Mouse (Mus musculus) urinary bladder, adult 2 months (tissue): ENCODE data around the gene Dnajc30. TPM values are rescaled to one million over a fixed set of nuclear protein-coding genes. Genes with fewer than 3 reads are reported as not detected.
A peak's percentile ranks its signal among the peaks of the same experiment; 100 is the strongest.
"Not testable (repeated sequence)": the region's sequence is repeated elsewhere in the genome, so short reads cannot be mapped to it uniquely, and the experiment has no call there.

Source experiments
- DNase-seq: peaks from one replicate; pipeline ENCODE4 v3.0.0; 2022; ENCODE audit warnings: low spot score
- polyA plus RNA-seq: library from polyadenylated mRNA; depleted of rRNA; stranded (reverse); fragments of >200 nt; gene quantifications from 2 replicates; pipeline ENCODE4 v1.2.3, GENCODE M21; 2012

Gene Dnajc30
- polyA plus RNA-seq, 1 experiment, result 25.3 TPM

DNA sequence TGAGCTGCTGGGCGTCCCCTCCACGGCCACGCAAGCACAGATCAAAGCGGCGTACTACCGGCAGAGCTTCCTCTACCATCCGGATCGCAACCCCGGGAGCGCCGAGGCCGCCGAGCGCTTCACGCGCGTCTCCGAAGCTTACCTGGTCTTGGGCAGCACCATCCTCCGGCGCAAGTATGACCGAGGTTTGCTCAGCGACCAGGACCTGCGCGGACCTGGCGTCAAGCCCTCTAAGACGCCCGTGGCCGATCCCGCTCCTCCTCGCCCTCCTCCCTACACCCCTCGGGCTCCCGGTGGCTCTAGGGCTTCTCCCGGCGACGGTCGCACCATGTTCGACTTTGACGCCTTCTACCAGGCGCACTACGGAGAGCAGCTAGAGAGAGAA lies 372 bp downstream of the Dnajc30 start:
- no peak for DNase-seq

GRCm38 (mm10) chr5:135064909-135065446 lies 976 bp downstream of the Dnajc30 start, which contains the start of gene Bud23:
TSS of gene Bud23 (minus strand) at chr5:135064959.
- not testable (repeated sequence) for DNase-seq

DNA sequence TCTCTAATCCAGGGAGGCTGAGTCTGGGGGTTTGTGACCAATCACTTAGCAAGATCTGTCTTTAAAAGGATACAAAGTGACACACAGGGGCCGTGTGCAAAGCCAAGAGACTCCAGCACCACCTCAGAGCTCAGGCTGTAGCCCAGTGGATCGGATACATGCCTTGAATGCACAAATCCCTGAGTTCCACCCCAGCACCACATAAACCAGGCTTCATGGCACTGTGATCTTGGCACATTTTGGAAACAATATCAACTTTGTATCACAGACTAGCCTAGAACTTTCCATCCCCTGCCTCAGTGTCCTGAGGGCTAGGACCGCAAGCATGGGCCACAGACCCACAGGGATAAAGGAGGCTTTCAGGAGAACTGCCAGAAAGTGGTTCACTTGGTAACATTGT lies 2.0 kb downstream of the Dnajc30 start:
- DNase-seq, result no peak

- DNase-seq, result no peak
Observed at GRCm38 (mm10) chr5:135070448-135070847, 6.4 kb downstream of the Dnajc30 start.

DNA sequence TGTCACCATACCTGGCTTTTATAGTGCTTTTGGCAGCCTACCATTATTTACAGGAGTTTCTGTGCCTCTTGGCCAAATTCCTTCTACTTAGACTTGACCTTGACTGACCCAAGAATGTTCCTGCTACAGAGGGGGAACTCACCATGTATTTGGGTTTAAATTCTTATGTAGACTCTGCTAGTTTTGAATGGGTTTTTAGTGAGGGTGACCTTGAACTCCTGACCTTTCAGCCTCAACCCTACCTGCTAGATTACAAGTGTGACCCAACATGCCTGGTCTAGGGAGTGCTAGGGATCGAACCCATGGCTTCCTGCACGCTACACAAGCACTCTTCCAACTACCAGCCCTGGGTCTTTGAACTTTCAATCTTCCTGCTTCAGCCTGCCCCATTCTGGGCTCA lies 8.1 kb downstream of the Dnajc30 start:
- DNase-seq, result no peak

DNA sequence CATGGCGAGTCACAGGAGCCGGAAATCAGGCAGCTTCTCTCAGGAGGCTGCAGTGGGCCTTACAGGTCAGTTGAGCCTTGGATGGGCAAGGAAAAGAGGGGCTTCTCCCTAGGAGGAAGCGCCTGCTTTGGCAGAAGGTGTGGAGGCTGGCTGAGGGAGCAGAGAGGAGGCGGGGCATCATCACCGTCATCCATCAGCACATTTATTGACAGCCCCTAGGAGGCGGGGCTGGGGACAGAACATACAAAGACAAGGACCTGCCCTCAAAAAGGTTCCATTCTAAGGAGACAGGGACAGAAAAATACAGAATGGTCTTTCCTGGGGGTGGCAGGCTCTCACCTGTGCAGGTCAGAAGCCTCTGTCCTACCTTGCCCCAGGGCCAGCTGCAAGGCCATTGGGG lies 8.7 kb downstream of the Dnajc30 start:
- DNase-seq, result no peak

DNA sequence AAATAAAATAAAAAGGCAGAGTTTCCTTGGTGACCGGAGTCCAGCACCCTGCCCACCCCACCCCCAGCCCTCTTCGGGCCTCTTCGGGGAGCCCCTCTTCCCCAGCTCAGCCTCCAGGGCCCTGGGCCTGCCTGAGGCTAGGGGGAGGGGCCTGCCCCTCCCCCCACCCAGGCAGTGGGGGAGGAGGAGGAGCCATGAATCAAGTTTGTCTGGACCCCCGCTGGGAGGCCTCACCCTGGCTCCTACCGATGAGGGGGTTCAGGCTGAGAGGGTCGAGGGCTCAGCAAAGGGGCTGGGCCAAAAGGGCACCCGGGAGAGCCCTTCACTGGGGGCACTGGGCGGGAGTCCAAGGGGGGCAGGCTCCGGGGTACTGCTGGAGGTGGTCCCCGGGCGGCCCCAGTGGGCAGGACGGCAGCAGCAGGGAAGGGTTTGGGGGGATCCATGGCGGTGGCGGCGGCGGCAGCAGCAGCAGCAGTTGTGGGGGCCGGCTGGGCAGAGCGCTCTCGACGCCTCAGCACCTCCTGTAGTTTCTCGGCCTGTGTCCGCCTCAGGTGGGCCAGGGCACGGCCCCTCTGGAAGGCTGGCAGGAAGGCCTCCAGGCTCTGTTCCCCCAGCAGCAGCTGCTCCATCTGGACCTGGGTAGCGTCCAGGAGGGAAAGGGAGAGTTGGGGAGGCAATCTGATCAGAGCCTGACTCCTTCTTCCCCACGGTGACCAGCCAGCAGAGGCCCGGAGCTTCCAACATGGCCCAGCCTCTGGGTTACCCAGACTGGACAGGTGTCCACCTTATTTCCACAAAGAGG lies 9.5 kb downstream of the Dnajc30 start:
- no peak for DNase-seq

DNA sequence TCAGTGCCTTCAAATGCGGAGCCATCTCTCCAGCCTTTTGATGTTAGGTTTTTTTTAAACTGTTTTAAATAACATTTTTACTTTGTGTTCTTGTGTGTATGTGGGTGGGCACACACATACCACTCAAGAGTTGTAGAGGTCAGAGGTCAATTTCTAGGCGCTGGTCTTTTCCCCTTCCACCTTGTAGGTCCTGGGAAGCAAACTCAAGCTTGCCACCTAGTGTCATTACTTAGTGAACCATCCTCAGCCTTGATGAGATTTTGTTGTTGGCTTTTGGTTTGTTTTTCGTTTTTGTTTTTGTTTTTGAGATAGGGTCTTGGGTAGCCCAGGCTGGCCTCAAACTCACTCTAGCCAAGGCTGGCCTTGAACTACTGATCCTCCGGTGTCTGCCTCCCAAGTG lies 11.7 kb downstream of the Dnajc30 start:
- no peak for DNase-seq

GRCm38 (mm10) chr5:135076368-135076767 lies 12.4 kb downstream of the Dnajc30 start:
- no peak for DNase-seq

GRCm38 (mm10) chr5:135076931-135077505 lies 13.0 kb downstream of the Dnajc30 start:
- no peak for DNase-seq

DNA sequence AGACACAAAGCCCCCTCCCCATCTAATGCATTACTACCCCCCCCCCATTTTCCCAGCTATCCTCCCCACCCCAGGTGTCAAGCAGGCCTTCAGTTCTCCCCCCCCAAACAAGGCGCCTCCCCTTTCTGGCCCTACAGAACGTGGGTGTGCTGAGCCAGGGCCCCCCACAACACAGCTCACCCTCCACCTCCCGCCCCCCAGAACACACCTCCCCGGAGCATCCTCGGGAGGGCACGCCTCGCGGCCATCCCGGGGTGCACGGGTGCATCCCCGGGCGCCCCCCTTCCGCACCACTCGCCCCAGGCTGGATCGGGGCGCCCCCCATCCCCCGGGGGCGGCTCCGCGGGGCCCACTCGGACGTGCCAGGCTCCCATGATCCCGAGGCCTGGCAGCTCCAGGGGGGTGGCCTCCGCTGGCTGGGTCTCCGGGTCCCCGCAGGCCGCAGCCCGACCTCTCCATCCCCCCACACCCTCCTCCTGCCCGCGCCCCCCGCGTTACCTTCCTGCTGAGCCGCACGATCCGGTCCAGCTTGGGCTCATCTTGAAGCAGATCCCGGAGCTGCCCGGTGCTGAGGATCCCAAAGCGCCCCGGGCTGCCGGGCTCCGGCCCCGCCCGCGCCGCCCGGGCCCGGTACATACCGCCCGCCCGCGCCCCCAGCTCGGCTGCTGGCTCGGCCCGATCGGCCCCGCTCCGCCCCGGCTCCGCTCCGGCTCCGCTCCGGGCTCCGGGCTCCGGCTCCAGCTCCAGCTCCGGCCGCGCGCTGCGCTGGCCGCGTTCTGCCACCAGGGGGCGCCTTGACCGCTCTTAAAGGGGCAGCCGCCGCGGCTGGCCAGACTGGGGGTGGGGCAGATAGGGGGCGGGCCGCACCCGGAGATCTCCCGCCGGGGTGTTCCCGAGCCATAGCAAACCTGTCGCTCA lies 13.8 kb downstream of the Dnajc30 start, which contains the start of gene Vps37d:
TSS of gene Vps37d (minus strand) at position 703 of the 918 bp plus-strand sequence.
- DNase-seq, result peak; percentile 97

GRCm38 (mm10) chr5:135078482-135078810 lies 14.4 kb downstream of the Dnajc30 start:
- no peak for DNase-seq

GRCm38 (mm10) chr5:135079578-135079977 lies 15.6 kb downstream of the Dnajc30 start:
- DNase-seq, result no peak

GRCm38 (mm10) chr5:135080539-135080938 lies 16.5 kb downstream of the Dnajc30 start:
- DNase-seq, result no peak

DNA sequence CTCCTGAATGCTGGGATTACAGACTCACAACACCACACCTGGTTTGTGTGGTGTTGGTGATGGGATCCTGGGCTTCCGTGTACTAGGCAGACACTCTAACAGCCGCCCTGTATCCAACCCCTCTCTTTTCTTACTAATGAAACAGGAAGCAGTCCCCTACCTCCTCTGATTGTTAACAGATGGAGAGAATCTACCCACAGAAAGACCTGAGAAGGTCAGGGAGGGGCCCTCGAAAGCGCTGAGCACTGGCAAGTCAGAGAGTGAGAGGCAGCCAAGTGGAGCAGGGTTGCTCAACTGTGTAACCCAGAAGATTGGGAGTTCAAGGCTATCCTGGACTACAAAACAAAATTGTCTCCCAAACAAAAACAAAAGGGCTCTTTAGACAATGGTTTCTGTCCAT lies 22.9 kb downstream of the Dnajc30 start:
- no peak for DNase-seq

DNA sequence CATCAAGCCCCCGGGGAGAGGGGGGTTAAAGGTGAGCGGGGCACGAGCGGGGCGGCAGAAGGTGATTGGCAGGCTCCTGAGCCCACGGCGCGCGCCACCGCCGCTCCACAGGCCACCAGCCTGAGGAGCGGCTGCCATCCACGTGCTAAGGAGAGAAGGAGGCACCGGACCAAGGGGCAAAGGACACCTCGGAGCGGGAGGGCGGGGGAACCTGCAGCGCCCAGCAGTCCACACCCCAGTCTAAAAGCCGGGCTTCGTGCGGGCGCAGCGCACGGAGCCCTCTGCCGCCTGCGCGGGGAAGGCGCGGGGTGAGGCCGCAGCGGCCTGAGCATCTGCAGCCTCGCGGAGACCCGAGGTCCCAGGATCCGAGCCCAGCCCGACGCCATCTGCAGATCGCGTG lies 25.7 kb downstream of the Dnajc30 start, which contains the start of gene Mlxipl:
TSS of gene Mlxipl (plus strand) at position 238 of the 400 bp plus-strand sequence.
- DNase-seq, result no peak

- DNase-seq, result no peak
Observed at GRCm38 (mm10) chr5:135100981-135101380, 37.0 kb downstream of the Dnajc30 start.

- DNase-seq, result no peak
Observed at GRCm38 (mm10) chr5:135103999-135104660, 40.1 kb downstream of the Dnajc30 start.

GRCm38 (mm10) chr5:135106758-135107256 lies 42.8 kb downstream of the Dnajc30 start:
- peak; percentile 55 for DNase-seq

DNA sequence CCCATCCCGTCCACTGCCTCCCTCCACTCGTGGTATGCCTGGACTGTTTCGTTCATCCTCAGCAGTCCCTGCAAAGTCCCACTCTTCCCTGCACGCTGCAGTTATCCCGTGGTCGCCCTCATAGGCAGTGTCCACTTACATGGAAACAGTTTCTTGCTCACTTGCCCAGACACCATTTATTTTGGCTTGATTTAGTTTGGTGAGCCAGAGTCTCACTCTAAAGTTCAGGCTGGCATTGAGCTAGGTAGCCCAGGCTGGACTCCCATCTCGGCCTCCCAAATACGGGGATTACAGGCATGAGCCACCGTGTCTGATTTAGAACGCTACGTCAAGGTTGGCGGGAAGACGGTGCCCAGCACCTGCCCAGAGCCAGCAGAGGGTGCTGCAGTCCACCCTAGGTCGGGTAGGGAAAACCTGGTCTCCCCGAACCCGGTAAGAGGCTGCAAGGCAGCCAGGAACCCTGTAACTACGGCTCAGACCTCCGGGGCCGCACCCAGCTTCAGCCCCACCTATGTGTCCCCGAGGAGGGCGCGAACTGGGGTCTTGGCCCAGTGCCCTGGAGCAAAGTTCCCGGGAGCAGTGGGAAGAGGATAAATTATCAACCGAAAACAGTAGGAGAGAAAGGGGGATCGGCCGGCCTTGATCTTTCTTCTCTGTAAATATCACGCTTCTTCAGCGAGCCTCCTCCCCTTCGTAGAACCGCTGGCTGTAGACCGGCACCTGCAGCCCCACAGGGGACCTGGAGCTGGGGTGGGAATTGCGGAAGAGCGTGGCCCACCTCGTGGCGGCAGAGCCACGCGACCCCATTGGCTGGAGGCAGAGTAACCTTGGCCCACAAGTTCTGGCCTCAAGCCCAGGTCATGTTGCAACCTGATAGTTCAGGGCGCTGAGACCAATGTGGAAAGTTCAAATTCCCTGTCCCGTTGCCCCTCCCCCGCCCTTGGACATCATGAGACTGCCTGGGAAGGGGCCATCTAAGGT lies 43.8 kb downstream of the Dnajc30 start:
- peak; percentile 35 for DNase-seq
